Mouse (Mus musculus) embryonic fibroblast, embryonic 13.5 days (primary cell): ENCODE results near the gene Ptprd.

Experiments
- CTCF ChIP-seq: IDR thresholded peaks from 2 replicates; pipeline ENCODE4 v1.5.1; 2011; ENCODE audit warnings: mild to moderate bottlenecking, control low read depth, low read length, moderate library complexity, borderline replicate concordance; ENCODE audit not compliant: insufficient read depth
- POLR2A ChIP-seq: IDR thresholded peaks from 2 replicates; pipeline ENCODE4 v1.6.1; 2011; ENCODE audit warnings: low read depth, mild to moderate bottlenecking, control low read depth, low read length, moderate library complexity

- TF ChIP-seq CTCF (no peak), POLR2A (peak; percentile 38; the same call in 1 of the 2 replicates)
Measured at GRCm38 (mm10) chr4:76449466-76450350, 1762.1 kb downstream of the Ptprd start.
